Mouse (Mus musculus) testis, adult 2 months (tissue): ENCODE data around the gene Ercc2.

Experiments
- CTCF ChIP-seq: fragments of 200-500 bp; IDR thresholded peaks from 2 replicates; pipeline ENCODE4 v1.5.1; 2012; ENCODE audit warnings: low read depth, mild to moderate bottlenecking, inconsistent platforms, low read length, moderate library complexity; ENCODE audit not compliant: control insufficient read depth, insufficient read depth, insufficient replicate concordance
- POLR2A ChIP-seq: fragments of 200-500 bp; IDR thresholded peaks from 2 replicates; pipeline ENCODE4 v1.6.1; 2012; ENCODE audit warnings: low read depth, mild to moderate bottlenecking, inconsistent platforms, low read length, moderate library complexity; ENCODE audit not compliant: control insufficient read depth

- TF ChIP-seq CTCF (no peak), POLR2A (no peak)
Observed at GRCm38 (mm10) chr7:19335583-19335982, 46.2 kb upstream of the Ercc2 start.
